Mouse (Mus musculus): ENCODE results near the gene Yod1.

GRCm38 (mm10) chr1:130683905-130684304 lies 33.2 kb upstream of the Yod1 start:
- TF ChIP-seq CTCF (IDR thresholded peaks at IDR 0.05; ENCODE audit: low read depth, low read length): no peak
- no peak for TF ChIP-seq POLR2A (IDR thresholded peaks at IDR 0.05; ENCODE audit: borderline replicate concordance, low read depth, low read length)
